Mouse (Mus musculus) urinary bladder, postnatal 4 days (tissue): ENCODE measurements around the gene Ube2g2.

ENCODE experiments used
- DNase-seq, 2 experiments: peaks; one replicate each; pipeline ENCODE4 v3.0.0; 2021 to 2022; ENCODE audit warnings: low spot score in 2 of 2

Ube2g2 gene

DNA sequence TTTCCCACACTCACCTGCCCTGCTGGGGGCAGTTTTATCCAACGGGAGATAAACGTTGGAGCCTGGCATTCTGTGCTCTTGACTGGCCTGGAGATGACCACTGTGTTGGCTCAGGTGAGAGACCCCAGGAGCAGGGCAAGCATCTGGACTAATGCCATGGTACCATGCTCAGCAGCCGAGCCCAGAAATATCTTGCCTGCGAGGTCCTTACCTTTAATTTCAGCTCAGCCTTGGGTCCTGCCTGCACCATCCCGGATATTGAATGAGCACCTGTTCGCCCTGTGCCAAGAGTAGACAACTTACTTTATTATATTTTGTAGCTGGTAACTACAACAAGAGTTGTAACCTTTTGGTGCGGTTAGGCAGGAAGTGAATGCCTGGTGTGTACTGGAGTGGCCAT lies 15.2 kb upstream of the Ube2g2 start:
- DNase-seq, result no peak

DNA sequence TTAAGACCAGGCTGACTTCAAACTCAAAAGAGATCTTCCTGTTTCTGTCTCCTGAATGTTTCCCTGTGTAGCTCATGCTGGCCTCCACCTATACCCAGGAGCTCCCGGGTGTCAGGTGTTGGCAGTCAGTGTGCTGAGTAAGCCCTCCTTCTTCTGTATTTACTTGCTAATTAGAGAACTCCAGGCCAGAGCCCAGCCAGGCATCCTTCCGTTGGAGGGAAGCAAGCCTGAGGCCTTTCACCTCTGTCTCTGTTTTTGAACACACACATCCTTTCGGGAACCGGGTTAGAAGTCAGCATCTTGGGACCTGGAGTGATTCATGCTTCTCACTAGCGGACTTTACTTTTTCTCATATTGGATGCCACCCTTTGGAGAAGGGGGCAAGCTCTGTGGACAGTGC lies 14.6 kb upstream of the Ube2g2 start:
- DNase-seq, result no peak

DNA sequence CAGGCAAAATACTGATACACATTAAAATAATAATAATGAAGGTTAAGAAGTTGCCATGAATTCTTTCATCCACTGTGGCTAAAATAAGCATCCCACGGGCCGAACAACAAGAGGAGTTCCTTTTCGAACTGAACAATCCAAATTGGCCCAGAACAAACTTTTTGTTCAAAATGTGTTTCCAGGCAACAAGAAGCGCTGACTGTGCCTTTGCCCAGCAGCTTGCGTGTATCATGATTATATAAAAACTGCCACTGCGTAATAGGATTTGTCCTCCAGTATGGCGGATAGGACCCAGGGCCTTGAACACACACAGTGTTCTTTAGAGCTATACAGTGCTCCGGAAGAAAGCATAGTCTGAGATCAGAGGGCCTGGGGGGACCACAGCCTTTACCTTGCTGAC lies 13.5 kb upstream of the Ube2g2 start:
- DNase-seq, result no peak

DNA sequence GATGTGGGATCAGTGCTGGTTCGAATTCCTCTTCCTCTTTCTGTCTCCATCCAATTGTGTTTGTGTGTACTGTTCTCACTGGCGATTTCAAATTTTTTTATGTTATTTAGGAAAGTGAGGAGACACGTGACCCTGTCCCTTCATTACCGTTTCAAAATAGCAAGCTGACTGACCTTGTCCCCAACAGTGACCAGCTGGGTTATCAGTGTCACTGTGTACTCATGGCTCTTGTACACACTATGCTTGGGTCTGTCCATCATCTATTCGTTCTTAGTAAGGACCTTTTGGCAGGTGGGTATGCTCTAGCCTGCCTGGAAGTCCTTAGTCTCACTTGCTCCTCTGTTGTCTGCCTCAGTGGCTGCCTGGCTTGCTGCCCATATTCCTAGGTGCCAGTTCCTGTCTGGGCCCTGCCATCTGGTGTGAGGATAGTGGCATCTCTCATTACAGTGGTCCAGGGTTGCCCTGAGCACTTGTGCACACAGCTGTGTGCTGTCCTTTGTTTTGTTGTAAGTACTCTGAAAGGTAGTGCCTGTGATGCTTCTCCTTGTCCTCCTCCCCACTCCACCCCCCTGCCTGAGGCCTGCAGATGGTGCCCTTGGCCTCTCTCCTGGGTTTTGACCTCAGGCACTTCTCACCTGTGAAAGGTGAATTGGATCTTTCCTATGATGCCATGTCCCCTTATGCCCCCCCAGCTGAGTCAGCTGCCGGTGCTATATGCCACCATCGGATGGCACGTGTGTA lies 11.7 kb upstream of the Ube2g2 start:
- no peak for DNase-seq

DNA sequence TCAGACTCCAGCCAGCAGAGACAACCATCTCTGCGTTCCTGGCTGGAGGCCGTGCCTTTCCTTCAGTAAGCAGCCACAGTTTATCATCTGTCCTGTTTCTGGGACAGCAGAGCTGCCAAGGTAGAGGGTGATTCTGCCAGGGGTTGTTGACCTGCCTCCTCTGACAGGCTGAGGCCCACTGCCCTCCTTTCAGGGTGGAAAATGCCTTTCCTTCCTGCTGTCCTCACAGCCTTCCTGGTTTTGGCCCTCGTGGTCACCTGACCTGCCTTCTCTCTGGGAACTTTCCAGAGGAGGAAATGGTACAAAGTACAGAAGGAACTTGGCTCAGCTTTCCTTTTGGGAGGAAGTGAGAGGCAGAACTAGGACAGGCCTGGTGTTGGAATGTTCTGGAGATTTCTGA lies 8.7 kb upstream of the Ube2g2 start:
- peak in 1 of 2 experiments; percentile 31 for DNase-seq

DNA sequence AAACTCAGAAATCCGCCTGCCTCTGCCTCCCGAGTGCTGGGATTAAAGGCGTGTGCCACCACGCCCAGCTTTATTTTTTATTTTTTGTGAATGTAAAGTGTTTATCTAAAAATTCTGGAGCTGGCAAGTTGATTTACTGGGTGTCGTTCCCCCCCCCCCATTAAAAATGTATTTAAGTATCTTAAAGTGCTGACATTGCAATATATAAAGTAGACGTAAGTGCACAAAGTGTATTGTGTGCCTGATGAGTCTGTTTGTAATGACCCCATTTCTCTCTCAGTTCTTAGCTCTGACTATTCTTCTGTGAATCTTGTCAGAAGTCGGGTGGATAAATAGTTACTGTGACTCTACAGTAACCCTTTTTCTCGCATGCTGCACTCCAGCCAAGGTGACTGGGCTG lies 6.4 kb upstream of the Ube2g2 start:
- DNase-seq, result no peak

DNA sequence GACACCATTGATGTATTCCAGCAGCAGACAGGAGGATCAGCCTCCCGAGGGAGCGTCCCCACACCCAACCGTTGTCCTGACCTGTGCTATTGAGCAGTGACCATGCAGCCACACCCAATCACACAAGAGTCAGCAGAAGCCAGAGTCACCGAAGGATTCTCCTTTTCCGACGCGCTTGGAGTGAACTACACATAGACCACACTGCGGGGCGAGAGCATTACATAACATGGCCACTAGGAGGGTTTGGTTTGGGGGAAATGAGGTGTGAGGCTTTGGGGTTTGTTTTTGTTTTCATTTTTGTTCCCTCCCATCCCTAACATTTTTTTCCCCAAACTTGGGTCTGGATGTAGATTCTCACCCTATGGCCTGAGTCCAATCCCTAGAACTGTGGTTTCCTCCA lies 5.9 kb upstream of the Ube2g2 start:
- no peak for DNase-seq

DNA sequence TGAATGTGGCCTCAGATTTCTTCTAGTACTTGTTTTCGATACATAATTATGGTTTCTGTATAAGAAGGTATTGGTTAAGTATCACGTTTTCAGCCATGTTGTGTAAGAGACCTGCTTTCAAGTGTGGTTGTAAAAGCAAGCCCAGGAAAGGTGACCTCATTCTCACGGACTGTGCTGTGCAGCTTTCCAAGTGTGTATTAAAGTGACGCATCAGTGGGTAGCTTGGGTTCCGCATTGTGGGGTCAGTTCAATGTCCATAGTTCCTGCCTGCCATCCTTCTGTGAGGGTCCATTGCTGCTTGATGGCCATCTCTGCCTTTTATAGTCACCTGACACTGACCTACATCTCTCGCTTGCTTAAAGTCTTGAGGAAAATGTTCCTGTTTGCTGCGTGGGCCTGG lies 5.1 kb upstream of the Ube2g2 start:
- no peak for DNase-seq

DNA sequence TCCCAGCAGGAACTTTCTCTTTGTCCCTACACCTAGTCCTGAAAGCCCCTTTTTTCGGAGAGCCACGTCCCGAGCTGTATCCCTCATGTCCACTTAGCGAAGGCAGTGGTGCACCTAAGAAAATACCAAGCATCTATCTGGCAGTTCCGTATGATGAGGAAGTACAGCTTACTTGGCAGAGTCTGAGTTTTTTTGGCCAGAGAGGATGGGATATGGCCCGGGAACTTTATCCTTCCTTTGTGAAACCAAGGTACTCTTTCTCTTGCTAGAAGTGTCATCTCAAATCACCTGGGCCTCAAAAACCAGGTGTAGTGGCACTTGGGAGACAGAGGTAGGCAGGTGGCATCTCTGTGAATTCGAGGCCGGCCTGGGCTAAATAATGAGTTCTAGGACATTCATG lies 529 bp upstream of the Ube2g2 start:
- DNase-seq, result no peak

DNA sequence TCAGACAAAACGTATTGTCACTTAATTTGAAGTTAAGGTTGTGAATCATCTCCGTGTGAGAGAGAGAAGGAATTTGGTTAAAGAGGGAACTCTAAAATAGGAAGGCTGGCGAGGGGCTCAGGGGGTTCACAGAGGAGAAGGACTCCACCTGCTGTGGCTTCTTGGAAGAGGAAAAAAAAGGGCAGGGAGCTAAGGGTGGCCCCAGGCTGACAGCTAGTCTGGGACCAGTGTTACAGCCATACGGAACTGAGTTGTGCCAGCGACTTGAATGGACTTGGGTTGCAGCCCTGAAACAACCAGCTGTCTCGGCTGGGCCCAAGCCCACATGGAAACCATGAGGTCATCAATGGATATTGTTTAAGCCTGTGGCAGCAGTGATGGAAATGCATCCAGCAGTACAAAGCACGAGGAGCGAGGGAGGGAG lies 1.0 kb downstream of the Ube2g2 start:
- peak in 1 of 2 experiments; percentile 28 for DNase-seq

DNA sequence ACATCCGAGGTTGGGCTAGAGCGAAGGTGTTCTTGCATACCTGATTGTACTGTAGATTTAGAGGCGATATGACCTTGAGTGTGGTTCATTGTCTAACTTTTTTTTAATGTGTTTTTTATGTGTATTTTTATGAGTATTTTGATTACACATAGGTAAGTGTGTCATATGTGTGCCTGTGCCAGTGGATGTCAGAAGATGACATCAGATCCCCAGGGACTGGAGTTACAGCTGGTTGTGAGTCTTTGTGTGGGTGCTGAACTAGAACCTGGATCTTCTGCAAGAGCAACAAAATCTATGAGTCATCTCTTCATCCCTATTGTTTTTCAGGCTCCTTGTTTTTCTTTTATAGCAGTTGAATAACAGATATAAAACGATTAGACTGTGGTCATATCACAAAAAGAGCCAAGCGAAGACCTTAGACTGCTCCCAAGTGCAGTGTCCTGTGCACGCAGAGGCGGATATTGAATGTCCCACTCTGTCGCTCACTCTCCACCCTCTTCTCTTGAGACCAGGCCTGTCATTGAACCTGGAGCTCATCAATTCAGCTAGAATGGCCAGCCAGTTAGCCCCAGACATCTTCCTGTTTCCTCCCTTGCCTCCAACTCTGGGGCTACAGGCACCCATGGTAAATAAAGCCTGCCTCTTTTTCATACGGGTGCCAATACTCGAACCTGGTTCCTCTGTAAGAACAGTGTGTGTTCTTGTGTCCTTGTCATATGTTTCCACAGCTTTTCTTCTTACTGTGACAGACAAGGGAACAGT lies 1.7 kb downstream of the Ube2g2 start:
- no peak for DNase-seq

DNA sequence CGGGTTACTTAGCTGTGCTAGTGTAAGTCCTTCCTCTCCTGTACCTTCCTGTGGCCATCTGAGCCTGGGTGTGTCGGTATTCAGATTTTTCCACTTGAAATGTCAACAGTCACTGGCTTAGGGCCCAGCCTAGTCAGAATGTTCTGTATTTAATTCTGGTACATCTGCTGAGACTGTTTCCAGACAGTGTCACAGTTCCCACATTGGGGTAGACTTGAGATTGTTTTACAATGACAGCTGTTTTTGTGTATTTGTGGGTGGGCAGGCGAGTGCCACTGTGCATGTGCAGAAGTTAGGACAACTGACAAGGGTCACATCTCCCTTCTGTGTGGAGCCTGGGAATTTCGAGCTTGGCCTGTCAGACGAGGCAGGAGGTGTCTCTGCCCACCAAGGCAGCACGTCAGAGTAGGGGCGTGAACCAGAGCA lies 2.5 kb downstream of the Ube2g2 start:
- no peak for DNase-seq

DNA sequence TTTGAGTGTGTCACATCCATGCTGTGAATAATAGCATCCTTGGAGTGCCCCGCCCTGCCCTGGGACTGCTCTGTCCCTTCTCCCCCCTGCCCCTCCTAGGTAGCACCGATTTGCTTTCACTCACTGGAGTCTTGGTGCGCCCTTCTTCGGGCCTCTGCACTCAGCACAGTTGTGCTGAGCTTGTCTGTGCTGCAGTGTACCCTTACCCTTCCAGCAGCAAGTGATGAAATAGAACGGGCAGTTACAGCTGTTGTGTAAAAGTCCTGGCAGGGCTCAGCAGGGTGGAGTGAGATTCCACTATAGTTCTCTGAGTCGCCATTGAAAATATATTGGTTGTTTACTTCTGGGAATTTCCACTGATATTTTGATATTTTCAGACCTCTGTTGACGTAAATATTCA lies 4.0 kb downstream of the Ube2g2 start:
- no peak for DNase-seq

DNA sequence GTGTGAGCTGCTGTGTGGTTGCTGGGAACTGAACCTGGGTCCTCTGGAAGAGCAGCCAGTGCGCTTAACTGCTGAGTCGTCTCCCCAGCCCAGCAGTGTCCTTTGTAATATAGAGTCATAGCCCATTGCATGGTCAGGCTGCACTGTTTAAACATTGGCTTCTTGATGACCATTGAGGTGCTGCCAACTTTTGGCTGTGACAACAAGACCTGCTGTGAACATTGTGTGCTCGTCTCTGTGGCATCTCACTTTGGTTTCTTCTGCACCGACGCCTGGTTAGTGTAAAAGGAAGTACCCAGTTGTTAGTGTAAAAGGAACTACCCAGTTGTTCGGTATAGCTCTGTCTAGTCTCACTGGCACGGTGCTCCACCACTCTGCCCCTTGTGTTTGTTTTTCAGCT lies 4.5 kb downstream of the Ube2g2 start:
- no peak for DNase-seq

DNA sequence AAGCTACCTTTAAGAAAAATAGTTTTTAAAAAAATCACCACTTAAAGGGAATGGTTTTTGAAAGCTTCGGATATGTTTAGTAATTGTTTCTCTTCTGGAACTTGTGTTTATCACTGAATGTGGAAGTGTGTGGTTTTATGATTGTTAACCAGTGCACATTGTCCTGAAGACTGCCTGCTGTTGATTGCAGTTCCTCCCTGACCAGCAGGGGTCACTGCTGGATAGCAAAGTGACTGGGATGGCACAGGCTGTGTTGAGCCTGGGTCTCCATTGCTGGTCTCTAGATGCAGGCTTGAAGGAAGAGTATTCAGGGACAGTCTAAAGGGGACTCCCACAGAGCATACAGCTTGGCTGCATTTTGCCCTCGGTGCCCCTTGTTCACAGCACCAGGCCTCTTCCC lies 5.4 kb downstream of the Ube2g2 start:
- DNase-seq, result peak; percentile 66 to 77

DNA sequence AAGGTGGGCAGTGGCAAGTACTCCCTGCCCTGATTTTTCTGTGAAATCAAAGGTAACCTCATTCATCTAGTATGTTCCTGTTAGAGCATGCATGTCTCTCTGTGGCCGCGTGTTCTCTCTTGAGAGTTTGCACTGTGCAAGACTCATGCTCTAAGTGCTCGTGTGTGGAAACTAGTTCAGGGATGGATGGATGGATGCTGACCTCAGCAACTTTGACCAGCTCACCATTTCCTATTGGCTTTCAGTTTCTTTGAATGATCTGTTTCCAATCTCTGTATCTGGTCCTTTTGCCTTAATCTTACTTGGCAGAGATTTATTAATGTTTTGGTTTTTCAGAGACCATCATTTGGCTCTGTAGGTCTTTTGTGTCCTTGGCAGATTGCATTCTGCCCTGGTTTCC lies 7.1 kb downstream of the Ube2g2 start:
- no peak for DNase-seq

DNA sequence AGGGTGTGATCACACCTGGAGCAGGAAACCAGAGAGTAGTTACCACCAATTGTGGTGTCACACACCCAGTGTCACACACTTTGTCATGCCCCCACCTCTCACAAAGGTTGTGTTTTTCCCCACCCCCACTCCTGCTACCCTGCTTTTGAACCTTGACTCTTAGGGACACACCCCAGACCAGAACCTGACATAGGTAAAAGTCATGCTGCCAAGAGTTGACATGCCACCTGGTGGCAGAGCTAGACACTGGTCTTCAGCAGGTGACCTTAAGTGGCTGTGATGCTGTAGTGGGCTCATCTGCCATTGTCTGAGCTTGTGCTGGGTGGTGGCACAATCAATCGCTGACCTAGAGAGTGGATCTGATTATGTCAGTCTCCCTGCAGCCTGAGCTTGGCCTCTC lies 7.9 kb downstream of the Ube2g2 start:
- DNase-seq, result no peak

DNA sequence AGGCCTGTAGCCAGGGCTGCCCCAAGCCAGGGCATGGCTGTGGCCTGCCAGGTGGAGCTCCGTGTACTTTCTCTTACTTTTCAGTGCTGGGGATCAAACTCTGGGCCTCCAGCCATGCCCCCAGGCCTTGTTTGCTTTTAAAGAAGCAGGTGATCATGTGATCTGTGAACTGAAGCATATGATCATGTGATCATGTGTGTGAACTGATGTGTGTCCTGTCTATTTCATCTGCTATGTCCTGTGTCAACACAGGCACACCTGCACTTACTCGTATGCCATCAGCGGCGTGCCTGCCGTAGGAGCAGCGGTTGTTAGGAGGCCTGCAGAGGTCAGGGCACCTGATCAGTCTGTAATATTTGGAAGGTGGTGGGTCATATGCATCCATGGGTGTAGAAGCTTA lies 11.9 kb downstream of the Ube2g2 start:
- DNase-seq, result no peak

DNA sequence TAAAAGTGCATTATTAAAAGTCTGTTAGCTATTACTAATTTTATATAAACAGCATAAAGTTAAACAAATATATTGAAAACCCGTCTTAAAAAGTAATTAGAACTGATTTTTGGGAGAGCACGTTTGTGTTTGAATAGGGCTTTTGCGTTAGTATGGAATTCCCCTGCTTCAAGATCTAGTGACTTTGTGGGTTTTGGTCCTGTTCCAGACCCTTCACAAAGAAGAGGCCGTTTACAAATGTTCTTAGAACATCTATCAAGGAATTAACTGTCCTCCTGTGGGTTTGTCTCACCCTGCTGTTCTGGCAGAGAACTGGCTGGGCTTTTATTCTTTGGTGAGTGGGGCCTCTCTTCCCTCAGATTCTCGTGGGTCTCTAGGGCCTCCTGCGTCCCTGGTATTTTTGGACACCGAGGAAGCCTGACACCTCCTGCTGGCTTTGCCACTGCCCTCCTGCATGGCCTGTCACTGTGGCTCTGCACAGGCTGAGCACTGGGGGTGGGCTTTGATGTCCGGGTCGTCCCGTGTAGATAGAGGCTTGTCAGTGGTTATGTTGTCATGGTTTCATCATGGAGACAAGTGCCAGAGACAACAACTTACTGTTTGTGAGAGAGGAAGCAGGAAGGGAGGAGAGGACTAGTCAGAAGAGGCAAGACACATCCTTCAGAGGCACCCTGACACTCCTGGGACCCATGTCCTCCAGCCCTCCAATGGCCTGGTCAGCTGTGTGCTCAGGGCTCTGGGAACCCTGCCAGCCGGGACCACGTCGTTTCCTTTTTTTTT lies 12.6 kb downstream of the Ube2g2 start:
- DNase-seq, result no peak

DNA sequence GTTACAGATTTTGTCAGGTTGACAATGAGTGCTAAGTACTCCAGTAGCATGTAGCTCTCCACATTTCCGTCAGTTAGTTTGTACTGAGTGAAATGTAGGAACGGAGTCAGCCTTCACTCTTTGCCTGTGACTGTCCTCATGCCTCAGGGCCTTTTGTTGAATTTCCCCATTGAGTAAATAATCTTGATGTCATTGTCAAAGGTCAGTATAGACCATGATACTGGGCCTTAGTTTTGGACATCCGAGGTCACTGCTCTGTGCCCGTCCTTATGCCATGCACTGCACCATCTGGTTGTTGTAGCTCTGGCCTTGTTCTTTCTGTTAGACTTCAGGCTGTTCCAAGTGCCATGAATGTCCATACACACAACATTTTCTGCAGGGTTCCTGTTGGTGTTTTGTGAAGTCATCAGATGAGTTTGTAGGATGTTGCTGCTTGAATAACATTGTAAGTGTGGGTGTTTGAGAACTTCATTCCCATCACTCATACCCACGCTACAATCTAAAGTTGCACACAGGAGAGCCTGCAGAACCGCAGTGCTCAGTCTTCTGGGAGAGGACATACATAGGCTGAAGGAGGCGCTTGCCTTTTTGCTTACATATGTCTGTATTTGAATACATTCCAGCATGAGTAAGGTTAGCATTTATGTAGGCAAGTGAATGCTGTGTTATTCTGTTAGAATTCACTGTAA lies 14.3 kb downstream of the Ube2g2 start:
- DNase-seq, result no peak

DNA sequence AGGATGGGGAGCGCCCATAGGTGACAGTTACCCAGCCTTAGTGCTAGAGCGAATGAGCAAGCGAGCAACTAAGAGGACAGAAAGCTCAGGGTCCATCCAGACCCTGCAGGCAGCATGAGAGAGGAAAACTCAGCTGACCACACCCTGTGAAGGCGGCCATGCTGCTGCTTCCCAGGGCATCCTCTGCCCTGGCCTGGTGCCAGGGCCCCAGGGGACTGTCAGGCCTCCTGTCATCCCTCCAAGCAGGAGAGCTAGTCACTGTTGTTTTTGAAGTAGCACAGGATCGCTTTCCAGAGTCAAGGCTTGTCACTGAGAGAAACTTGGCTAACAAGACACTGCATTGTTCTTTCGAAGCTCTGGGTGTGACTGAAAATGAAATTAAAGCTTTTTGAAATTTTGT lies 16.9 kb downstream of the Ube2g2 start:
- no peak for DNase-seq

DNA sequence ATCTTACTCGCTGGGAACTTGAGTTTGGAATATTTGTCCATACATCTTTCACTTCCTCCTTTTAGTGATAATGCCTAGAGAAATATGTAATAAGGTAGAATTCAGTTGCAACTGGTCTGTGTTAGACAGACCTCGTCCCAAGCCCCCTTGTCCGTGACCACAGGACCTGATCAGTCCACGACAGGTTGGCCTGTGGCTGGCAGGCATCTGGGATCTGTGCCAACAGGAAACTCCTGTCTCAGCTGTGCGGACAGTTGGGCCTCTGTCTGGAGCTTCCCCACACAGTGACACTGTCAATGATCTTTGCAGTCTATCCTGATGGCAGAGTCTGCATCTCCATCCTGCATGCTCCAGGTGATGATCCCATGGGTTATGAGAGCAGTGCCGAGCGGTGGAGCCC lies 21.1 kb downstream of the Ube2g2 start:
- no peak for DNase-seq
